Mouse (Mus musculus): ENCODE data around the gene Bloc1s4. TPM values are rescaled to one million over a fixed set of nuclear protein-coding genes. Genes with fewer than 3 reads are reported as not detected.

The Bloc1s4 gene
- polyA plus RNA-seq, 1 experiment from 2014 or later, result 26.8 TPM

GRCm38 (mm10) chr5:36766958-36767703 is 18.7 kb upstream of the Bloc1s4 start:
- TF ChIP-seq EP300 (IDR thresholded peaks at IDR 0.05) (no peak), CTCF (IDR thresholded peaks at IDR 0.05) (no peak)
- peak; percentile 32; the same call in 1 of the 2 replicates for ATAC-seq
- Histone ChIP-seq H3K27me3 (replicated peaks; ENCODE audit: insufficient read depth, low read length) (no peaks in the 10 kb centered on the region), H3K4me2 (replicated peaks; ENCODE audit: low read depth, low read length) (no peak overlapping the region), H3K4me1 (ENCODE audit: insufficient read depth, low read depth, low read length) (no peaks in the 10 kb centered on the region), H3K4me3 (ENCODE audit: low read depth, low read length) (no peak overlapping the region), H3K27ac (ENCODE audit: low read length) (no peak overlapping the region), H3K9ac (replicated peaks; ENCODE audit: low read depth) (no peak overlapping the region), H3K36me3 (ENCODE audit: insufficient read depth, low read length) (no peaks in the 10 kb centered on the region), H3K9me3 (ENCODE audit: low read length) (no peaks in the 10 kb centered on the region)
- DNase-seq (ENCODE audit: low spot score), result peak; percentile 14
- WGBS, result 24% methylated on average over 10 of the region's 10 CpGs

- Histone ChIP-seq H3K9me3 (ENCODE audit: low read length) (no peaks in the 10 kb centered on the region), H3K9ac (replicated peaks; ENCODE audit: low read depth) (no peak overlapping the region), H3K27ac (ENCODE audit: low read length) (no peak overlapping the region), H3K4me2 (replicated peaks; ENCODE audit: low read depth, low read length) (no peak overlapping the region), H3K4me1 (ENCODE audit: insufficient read depth, low read depth, low read length) (no peaks in the 10 kb centered on the region), H3K4me3 (ENCODE audit: low read depth, low read length) (no peak overlapping the region), H3K36me3 (ENCODE audit: insufficient read depth, low read length) (no peaks in the 10 kb centered on the region), H3K27me3 (replicated peaks; ENCODE audit: insufficient read depth, low read length) (no peaks in the 10 kb centered on the region)
- no peak for TF ChIP-seq EP300 (IDR thresholded peaks at IDR 0.05)
- TF ChIP-seq CTCF (IDR thresholded peaks at IDR 0.05), result no peak
- WGBS, result 29% methylated on average over 4 of the region's 4 CpGs
- no peak for ATAC-seq
- DNase-seq (ENCODE audit: low spot score), result no peak
Observed at GRCm38 (mm10) chr5:36759848-36760247, 11.4 kb upstream of the Bloc1s4 start.

- no peaks in the 10 kb centered on the region for H3K4me1 ChIP-seq (ENCODE audit: insufficient read depth, low read depth, low read length)
- 67% methylated on average over 5 of the region's 5 CpGs for WGBS
- no peak overlapping the region for H3K27ac ChIP-seq (ENCODE audit: low read length)
- no peaks in the 10 kb centered on the region for H3K27me3 ChIP-seq (replicated peaks; ENCODE audit: insufficient read depth, low read length)
- no peak overlapping the region for H3K4me3 ChIP-seq (ENCODE audit: low read depth, low read length)
- DNase-seq (ENCODE audit: low spot score) (peak; percentile 28), ATAC-seq (no peak)
- H3K36me3 ChIP-seq (ENCODE audit: insufficient read depth, low read length), result no peaks in the 10 kb centered on the region
- peak; percentile 60 for TF ChIP-seq CTCF (IDR thresholded peaks at IDR 0.05)
- TF ChIP-seq EP300 (IDR thresholded peaks at IDR 0.05), result no peak
- no peak overlapping the region for H3K4me2 ChIP-seq (replicated peaks; ENCODE audit: low read depth, low read length)
- no peak overlapping the region for H3K9ac ChIP-seq (replicated peaks; ENCODE audit: low read depth)
- H3K9me3 ChIP-seq (ENCODE audit: low read length), result no peaks in the 10 kb centered on the region
Observed at GRCm38 (mm10) chr5:36757033-36757432, 8.6 kb upstream of the Bloc1s4 start.

- no peaks in the 10 kb centered on the region for H3K36me3 ChIP-seq (ENCODE audit: insufficient read depth, low read length)
- no peaks in the 10 kb centered on the region for H3K27me3 ChIP-seq (replicated peaks; ENCODE audit: insufficient read depth, low read length)
- 66% methylated on average over 9 of the region's 9 CpGs for WGBS
- H3K9me3 ChIP-seq (ENCODE audit: low read length), result no peaks in the 10 kb centered on the region
- no peak for ATAC-seq
- no peak overlapping the region for H3K4me3 ChIP-seq (ENCODE audit: low read depth, low read length)
- no peak overlapping the region for H3K4me2 ChIP-seq (replicated peaks; ENCODE audit: low read depth, low read length)
- TF ChIP-seq EP300 (IDR thresholded peaks at IDR 0.05) (no peak), CTCF (IDR thresholded peaks at IDR 0.05) (peak; percentile 58)
- peak; percentile 43 for DNase-seq (ENCODE audit: low spot score)
- peaks cover 8% of the 10 kb centered on the region; the same call in 1 of the 2 replicates for H3K4me1 ChIP-seq (ENCODE audit: insufficient read depth, low read depth, low read length)
- no peak overlapping the region for H3K9ac ChIP-seq (replicated peaks; ENCODE audit: low read depth)
- no peak overlapping the region for H3K27ac ChIP-seq (ENCODE audit: low read length)
Observed at GRCm38 (mm10) chr5:36750119-36751078, 1.9 kb upstream of the Bloc1s4 start.

GRCm38 (mm10) chr5:36747794-36748535 is 485 bp downstream of the Bloc1s4 start:
- Histone ChIP-seq H3K4me2 (replicated peaks; ENCODE audit: low read depth, low read length) (peak overlapping the region; percentile 99), H3K27ac (ENCODE audit: low read length) (peak overlapping the region; percentile 54; the same call in 1 of the 2 replicates), H3K4me1 (ENCODE audit: insufficient read depth, low read depth, low read length) (peaks cover 8% of the 10 kb centered on the region; the same call in 1 of the 2 replicates), H3K27me3 (replicated peaks; ENCODE audit: insufficient read depth, low read length) (no peaks in the 10 kb centered on the region), H3K4me3 (ENCODE audit: low read depth, low read length) (peak overlapping the region; percentile 91), H3K9ac (replicated peaks; ENCODE audit: low read depth) (peak overlapping the region; percentile 79), H3K9me3 (ENCODE audit: low read length) (no peaks in the 10 kb centered on the region), H3K36me3 (ENCODE audit: insufficient read depth, low read length) (no peaks in the 10 kb centered on the region)
- peak; percentile 74 for ATAC-seq
- WGBS, result 3% methylated on average over 70 of the region's 76 CpGs
- no peak for TF ChIP-seq CTCF (IDR thresholded peaks at IDR 0.05)
- no peak for TF ChIP-seq EP300 (IDR thresholded peaks at IDR 0.05)
- DNase-seq (ENCODE audit: low spot score), result no peak
